Mouse (Mus musculus) lung, embryonic 14.5 days (tissue): ENCODE data around the gene Syde2. TPM values are rescaled to one million over a fixed set of nuclear protein-coding genes. Genes with fewer than 3 reads are reported as not detected.

Experiments used
- ATAC-seq: fragments of 200-750 bp; cut with Nextera tagmentation; 2 replicates; pipeline ENCODE4 v1.8.0; 2017; ENCODE audit warnings: mild to moderate bottlenecking, moderate TSS enrichment, moderate library complexity; ENCODE audit not compliant: insufficient read depth
- DNase-seq: peaks from one replicate; pipeline ENCODE4 v3.0.0-alpha.2; 2015
- H3K27ac ChIP-seq: fragments of 300-500 bp; sonication (generic); 2 replicates; pipeline ENCODE4 v1.5.1; 2014; ENCODE audit warnings: low read depth, mild to moderate bottlenecking, moderate library complexity
- H3K27me3 ChIP-seq: fragments of 300-500 bp; sonication (generic); 2 replicates; pipeline ENCODE4 v1.6.1; 2014; ENCODE audit warnings: low read length, control low read depth; ENCODE audit not compliant: insufficient read depth
- H3K36me3 ChIP-seq: fragments of 300-500 bp; sonication (generic); 2 replicates; pipeline ENCODE4 v1.6.1; 2014; ENCODE audit warnings: control low read depth; ENCODE audit not compliant: insufficient read depth
- H3K4me1 ChIP-seq: fragments of 300-500 bp; sonication (generic); 2 replicates; pipeline ENCODE4 v1.6.1; 2014; ENCODE audit warnings: antibody characterized with exemption, control low read depth; ENCODE audit not compliant: insufficient read depth
- H3K4me2 ChIP-seq: fragments of 300-500 bp; sonication (generic); 2 replicates; pipeline ENCODE4 v1.6.1; 2014; ENCODE audit warnings: mild to moderate bottlenecking
- H3K4me3 ChIP-seq: fragments of 300-500 bp; sonication (generic); 2 replicates; pipeline ENCODE4 v1.5.1; 2014; ENCODE audit warnings: low read depth, low read length
- H3K9ac ChIP-seq: fragments of 300-500 bp; sonication (generic); 2 replicates; pipeline ENCODE4 v1.6.1; 2014
- H3K9me3 ChIP-seq: fragments of 300-500 bp; sonication (generic); 2 replicates; pipeline ENCODE4 v1.6.1; 2016; ENCODE audit warnings: low read depth, low read length, control low read depth
- CTCF ChIP-seq: IDR thresholded peaks from 2 replicates; pipeline ENCODE4 v1.5.1; 2016; ENCODE audit warnings: antibody characterized with exemption, low read depth
- WGBS: fragments of 180-500 bp; shearing (Covaris S2); extraction: QIAGEN DNeasy Blood & Tissue Kit; methylation state at CpG from one replicate; pipeline ENCODE4 v1.1.7; 2014; 5-methylcytosine and 5-hydroxymethylcytosine counted together
- polyA plus RNA-seq: library from polyadenylated mRNA; unstranded; fragments of >200 nt; fragmentation: Nextera tagmentation; extraction: Ambion mirVana; gene quantifications from 2 replicates; pipeline ENCODE4 v1.2.1, GENCODE M21; 2014

The Syde2 gene
- polyA plus RNA-seq, 1 experiment from 2014 or later, result 2.5 TPM

DNA sequence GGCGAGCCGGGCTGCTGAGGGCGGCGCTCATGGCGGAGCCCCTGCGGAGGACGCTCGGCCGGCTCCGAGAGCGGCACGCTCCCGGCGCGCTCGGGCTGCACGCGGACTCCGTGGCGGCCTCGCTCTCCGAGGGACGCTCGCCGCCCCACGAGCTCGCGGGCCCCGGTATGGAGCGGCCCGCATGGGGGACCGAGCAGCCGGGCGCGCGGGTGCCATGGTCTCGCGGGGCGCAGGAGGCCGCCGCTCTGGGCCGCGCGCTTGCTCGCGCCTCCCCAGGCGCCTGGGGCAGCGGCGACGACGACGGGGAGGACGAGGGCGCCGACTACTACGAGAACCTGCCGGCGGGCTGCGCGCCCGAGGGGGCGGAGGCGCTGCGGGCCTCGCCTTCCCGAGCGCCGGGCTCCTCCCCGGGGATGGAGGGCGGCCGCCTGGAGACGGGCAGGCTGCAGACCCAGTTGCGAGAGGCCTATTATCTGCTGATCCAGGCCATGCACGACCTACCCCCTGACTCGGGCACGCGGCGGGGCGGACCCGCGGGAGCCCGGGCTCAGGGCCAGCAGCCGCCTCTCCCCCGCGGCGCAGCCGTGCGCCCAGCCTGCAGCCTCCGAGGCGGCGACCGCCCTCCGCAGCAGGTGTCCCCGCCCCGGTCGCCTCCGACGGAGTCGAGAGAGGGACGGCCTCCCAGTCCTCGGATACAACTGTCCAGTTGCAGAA is 457 bp downstream of the Syde2 start:
- Histone ChIP-seq H3K27ac (peak overlapping the region; percentile 94), H3K9ac (peak overlapping the region; percentile 82), H3K4me1 (peaks cover 13% of the 10 kb centered on the region), H3K27me3 (peaks cover 8% of the 10 kb centered on the region; the same call in 1 of the 2 replicates), H3K9me3 (no peaks in the 10 kb centered on the region), H3K36me3 (no peaks in the 10 kb centered on the region), H3K4me3 (peak overlapping the region; percentile 67), H3K4me2 (peak overlapping the region; percentile 81)
- WGBS, result under 1% methylated on average over 97 of the region's 101 CpGs
- DNase-seq, result peak; percentile 81
- ATAC-seq, result peak; percentile 84
- TF ChIP-seq CTCF, result no peak

DNA sequence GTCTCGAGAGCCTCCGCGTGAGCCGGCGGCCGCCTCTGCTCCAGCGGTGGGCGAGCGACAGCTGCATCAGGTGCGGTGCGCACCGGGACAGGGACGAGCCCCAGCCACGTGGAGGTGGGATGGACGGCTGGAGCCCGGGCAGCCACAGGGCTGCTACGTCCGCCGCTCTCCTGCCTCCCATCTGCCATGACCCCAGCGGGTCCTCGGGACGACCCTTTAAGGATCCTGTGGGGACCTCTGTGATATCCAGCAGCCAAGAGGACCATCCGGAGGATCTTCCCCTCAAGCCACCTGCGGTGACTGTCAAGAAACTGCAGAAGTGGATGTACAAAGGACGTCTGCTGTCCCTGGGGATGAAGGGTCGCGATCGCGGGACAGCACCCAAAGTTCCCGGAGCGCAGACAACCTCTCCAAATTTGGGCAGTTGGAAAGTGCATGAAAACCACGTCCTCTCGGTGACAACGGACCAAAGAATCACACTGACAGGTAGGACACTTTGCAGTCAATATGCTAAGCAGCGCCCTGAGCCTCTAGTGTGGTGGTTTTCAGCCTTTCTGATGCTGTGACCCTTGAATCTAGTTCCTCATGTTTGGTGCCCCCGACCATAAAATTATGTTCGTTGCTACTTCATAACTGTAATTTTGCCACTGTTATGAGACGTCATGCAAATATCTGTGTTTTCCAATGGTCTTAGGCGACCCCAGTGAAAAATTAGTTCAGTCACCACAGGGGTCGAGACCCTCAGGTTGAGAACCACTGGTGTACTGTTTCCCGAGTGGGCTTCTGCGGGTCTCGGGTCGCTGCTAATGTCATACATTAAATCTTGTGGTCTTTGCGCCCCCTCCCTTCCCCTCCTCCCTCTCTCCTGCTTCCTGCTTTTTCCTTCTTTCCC is 1.3 kb downstream of the Syde2 start:
- Histone ChIP-seq H3K4me3 (peak overlapping the region; percentile 67), H3K4me1 (peaks cover 10% of the 10 kb centered on the region), H3K4me2 (peak overlapping the region; percentile 81), H3K36me3 (no peaks in the 10 kb centered on the region), H3K9me3 (no peaks in the 10 kb centered on the region), H3K27ac (peak overlapping the region; percentile 94; the same call in 1 of the 2 replicates), H3K27me3 (peaks cover 8% of the 10 kb centered on the region; the same call in 1 of the 2 replicates), H3K9ac (peak overlapping the region; percentile 82)
- ATAC-seq, result peak; percentile 23; the same call in 1 of the 2 replicates
- DNase-seq, result no peak
- under 1% methylated on average over 45 of the region's 45 CpGs for WGBS
- no peak for TF ChIP-seq CTCF

DNA sequence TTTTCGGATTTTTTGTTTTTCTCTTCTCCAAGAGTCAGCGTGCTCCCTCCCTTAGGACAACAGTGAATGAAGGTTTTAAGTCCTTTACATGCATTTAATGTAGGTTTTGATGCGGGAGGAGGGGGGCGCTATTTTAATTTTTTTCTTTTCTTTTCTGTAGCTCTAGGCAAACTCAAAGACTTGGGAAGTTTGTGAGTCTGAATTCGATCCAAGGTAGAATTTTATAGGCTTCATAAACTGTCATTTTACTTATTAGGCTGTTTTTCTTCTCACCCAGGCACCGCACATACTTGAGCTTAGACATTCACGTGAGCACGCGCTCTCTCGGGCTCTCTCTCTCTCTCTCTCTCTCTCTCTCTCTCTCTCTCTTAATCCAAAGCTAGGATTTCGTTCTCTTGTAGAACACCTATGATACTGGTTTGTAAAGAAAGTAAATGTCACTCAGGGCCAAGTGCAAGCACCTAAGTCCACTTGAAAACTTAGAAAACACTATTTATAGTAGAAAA is 2.0 kb downstream of the Syde2 start:
- peaks cover 5% of the 10 kb centered on the region for H3K4me1 ChIP-seq
- peak overlapping the region; percentile 82 for H3K9ac ChIP-seq
- ATAC-seq, result no peak
- H3K4me2 ChIP-seq, result peak overlapping the region; percentile 81
- peak; percentile 56 for DNase-seq
- no peaks in the 10 kb centered on the region for H3K36me3 ChIP-seq
- 6% methylated on average over 11 of the region's 11 CpGs for WGBS
- TF ChIP-seq CTCF, result peak; percentile 39
- H3K4me3 ChIP-seq, result peak overlapping the region; percentile 67
- H3K9me3 ChIP-seq, result no peaks in the 10 kb centered on the region
- peaks cover 8% of the 10 kb centered on the region; the same call in 1 of the 2 replicates for H3K27me3 ChIP-seq
- H3K27ac ChIP-seq, result peak overlapping the region; percentile 94; the same call in 1 of the 2 replicates

- H3K36me3 ChIP-seq, result no peaks in the 10 kb centered on the region
- peaks cover 8% of the 10 kb centered on the region; the same call in 1 of the 2 replicates for H3K27me3 ChIP-seq
- WGBS, result 73% methylated on average over 13 of the region's 13 CpGs
- peak overlapping the region; percentile 47 for H3K4me2 ChIP-seq
- H3K4me1 ChIP-seq, result peaks cover 5% of the 10 kb centered on the region
- no peak for TF ChIP-seq CTCF
- H3K27ac ChIP-seq, result no peak overlapping the region
- H3K9me3 ChIP-seq, result no peaks in the 10 kb centered on the region
- H3K4me3 ChIP-seq, result peak overlapping the region; percentile 9; the same call in 1 of the 2 replicates
- no peak for DNase-seq
- ATAC-seq, result no peak
- no peak overlapping the region for H3K9ac ChIP-seq
Measured at GRCm38 (mm10) chr3:145991130-145991529, 3.5 kb downstream of the Syde2 start.

- Histone ChIP-seq H3K4me3 (no peak overlapping the region), H3K4me2 (no peak overlapping the region), H3K36me3 (no peaks in the 10 kb centered on the region), H3K4me1 (peaks cover 2% of the 10 kb centered on the region; the same call in 1 of the 2 replicates), H3K9ac (no peak overlapping the region), H3K9me3 (no peaks in the 10 kb centered on the region), H3K27me3 (peaks cover 8% of the 10 kb centered on the region; the same call in 1 of the 2 replicates), H3K27ac (no peak overlapping the region)
- TF ChIP-seq CTCF, result no peak
- ATAC-seq, result no peak
- WGBS, result 75% methylated on average over 10 of the region's 10 CpGs
- no peak for DNase-seq
Measured at GRCm38 (mm10) chr3:145991976-145992730, 4.5 kb downstream of the Syde2 start.

DNA sequence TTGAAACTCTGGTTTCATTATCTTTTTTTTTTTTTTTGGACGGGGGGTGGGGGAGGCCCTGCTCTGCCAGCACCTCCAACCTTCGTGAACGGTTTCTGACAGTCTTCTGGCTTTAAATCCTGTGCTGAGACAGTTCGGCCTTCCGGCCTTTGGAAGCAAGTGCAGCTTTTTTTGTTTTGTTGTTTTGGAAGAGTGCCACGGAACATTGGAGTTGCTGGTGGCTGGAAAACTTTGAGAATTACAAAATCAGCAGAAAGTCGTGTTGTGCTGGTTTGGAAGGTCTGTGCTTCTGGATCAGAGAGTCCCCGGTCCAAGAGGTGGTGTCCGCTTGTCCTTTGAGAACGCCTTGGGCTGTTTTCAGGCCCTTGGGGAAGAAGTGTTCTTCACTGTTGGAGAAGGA is 5.1 kb downstream of the Syde2 start:
- WGBS, result 53% methylated on average over 10 of the region's 10 CpGs
- Histone ChIP-seq H3K9me3 (no peaks in the 10 kb centered on the region), H3K4me1 (peaks cover 2% of the 10 kb centered on the region; the same call in 1 of the 2 replicates), H3K4me3 (no peak overlapping the region), H3K27me3 (peaks cover 8% of the 10 kb centered on the region; the same call in 1 of the 2 replicates), H3K4me2 (no peak overlapping the region), H3K36me3 (no peaks in the 10 kb centered on the region), H3K27ac (no peak overlapping the region), H3K9ac (no peak overlapping the region)
- DNase-seq, result peak; percentile 85
- no peak for ATAC-seq
- TF ChIP-seq CTCF, result no peak
